Mouse (Mus musculus): ENCODE data around the gene Zfand5. TPM values are rescaled to one million over a fixed set of nuclear protein-coding genes. Genes with fewer than 3 reads are reported as not detected.
"Not testable (repeated sequence)": the region's sequence is repeated elsewhere in the genome, so short reads cannot be mapped to it uniquely, and the experiment has no call there.

Gene Zfand5
- polyA plus RNA-seq (2012; rRNA removed) (7.3 and 16.5 TPM in 2 replicates), polyA plus RNA-seq (2014; fragmentation: Nextera tagmentation; extraction: Ambion mirVana) (36.4 and 37.4 TPM in 2 replicates)

- peak; percentile 85 to 90 (median 89) for DNase-seq (ENCODE audit: low read depth in 3 of 3, low spot score in 3 of 3)
- Histone ChIP-seq H3K4me2 (ENCODE audit: low read depth) (peak within 1 kb of the TSS; percentile 85), H3K27ac (peak within 1 kb of the TSS; percentile 84), H3K9ac (replicated peaks) (peak within 1 kb of the TSS; percentile 97), H3K27me3 (ENCODE audit: control insufficient read depth, insufficient read depth, low read length) (no peaks in the 10 kb centered on the region), H3K36me3 (replicated peaks; ENCODE audit: control insufficient read depth, insufficient read depth, low read depth) (peaks cover 8% of the 10 kb centered on the region), H3K4me3 (ENCODE audit: insufficient read depth in 1 of 2, low read depth in 2 of 2, low read length in 2 of 2) (peak within 1 kb of the TSS; percentile 90 to 91), H3K9me3 (ENCODE audit: control insufficient read depth, low read length) (no peaks in the 10 kb centered on the region), H3K4me1 (replicated peaks; ENCODE audit: control insufficient read depth in 2 of 2, insufficient read depth in 2 of 2, low read length in 1 of 2) (peaks cover 0 to 5% of the 10 kb centered on the region in 2 experiments; a peak in 2 of 4 replicates)
- no peak for TF ChIP-seq CTCF (IDR thresholded peaks at IDR 0.05; ENCODE audit: low read depth)
- no peak for TF ChIP-seq EP300 (IDR thresholded peaks at IDR 0.05; ENCODE audit: low read depth)
- ATAC-seq (ENCODE audit: insufficient read depth), result peak; percentile 86
- under 1% methylated on average over 117 of the region's 118 CpGs for WGBS (ENCODE audit: insufficient replicate concordance)
Measured at GRCm38 (mm10) chr19:21271741-21272654, at the start of gene Zfand5. TSS of gene Zfand5 (plus strand) at chr19:21272278.

GRCm38 (mm10) chr19:21227131-21227530 is 44.9 kb upstream of the Zfand5 start:
- H3K27ac ChIP-seq, result no peak overlapping the region
- no peak for TF ChIP-seq CTCF (IDR thresholded peaks at IDR 0.05; ENCODE audit: low read depth)
- TF ChIP-seq EP300 (IDR thresholded peaks at IDR 0.05; ENCODE audit: low read depth), result no peak
- no peak overlapping the region for H3K4me3 ChIP-seq (ENCODE audit: insufficient read depth in 1 of 2, low read depth in 2 of 2, low read length in 2 of 2)
- DNase-seq (ENCODE audit: low read depth in 3 of 3, low spot score in 3 of 3), result no peak
- H3K4me2 ChIP-seq (ENCODE audit: low read depth), result no peak overlapping the region
- no peak for ATAC-seq (ENCODE audit: insufficient read depth)
- WGBS (ENCODE audit: insufficient replicate concordance), result 55% methylated on average over 4 of the region's 4 CpGs
- no peaks in the 10 kb centered on the region for H3K4me1 ChIP-seq (replicated peaks; ENCODE audit: control insufficient read depth in 2 of 2, insufficient read depth in 2 of 2, low read length in 1 of 2)
- no peaks in the 10 kb centered on the region for H3K36me3 ChIP-seq (replicated peaks; ENCODE audit: control insufficient read depth, insufficient read depth, low read depth)
- H3K9me3 ChIP-seq (ENCODE audit: control insufficient read depth, low read length), result no peaks in the 10 kb centered on the region
- H3K9ac ChIP-seq (replicated peaks), result no peak overlapping the region
- H3K27me3 ChIP-seq (ENCODE audit: control insufficient read depth, insufficient read depth, low read length), result no peaks in the 10 kb centered on the region

- TF ChIP-seq EP300 (IDR thresholded peaks at IDR 0.05; ENCODE audit: low read depth) (no peak), CTCF (IDR thresholded peaks at IDR 0.05; ENCODE audit: low read depth) (no peak)
- ATAC-seq (ENCODE audit: insufficient read depth) (no peak), DNase-seq (ENCODE audit: low read depth in 3 of 3, low spot score in 3 of 3) (no peak)
- Histone ChIP-seq H3K4me3 (ENCODE audit: insufficient read depth in 1 of 2, low read depth in 2 of 2, low read length in 2 of 2) (no peak overlapping the region), H3K36me3 (replicated peaks; ENCODE audit: control insufficient read depth, insufficient read depth, low read depth) (no peaks in the 10 kb centered on the region), H3K4me2 (ENCODE audit: low read depth) (no peak overlapping the region), H3K27me3 (ENCODE audit: control insufficient read depth, insufficient read depth, low read length) (no peaks in the 10 kb centered on the region), H3K27ac (no peak overlapping the region), H3K4me1 (replicated peaks; ENCODE audit: control insufficient read depth in 2 of 2, insufficient read depth in 2 of 2, low read length in 1 of 2) (no peaks in the 10 kb centered on the region), H3K9me3 (ENCODE audit: control insufficient read depth, low read length) (no peaks in the 10 kb centered on the region), H3K9ac (replicated peaks) (no peak overlapping the region)
- 57% methylated on average over 2 of the region's 2 CpGs for WGBS (ENCODE audit: insufficient replicate concordance)
Measured at GRCm38 (mm10) chr19:21227754-21228153, 44.3 kb upstream of the Zfand5 start.

GRCm38 (mm10) chr19:21248730-21249129 is 23.3 kb upstream of the Zfand5 start:
- H3K4me1 ChIP-seq (replicated peaks; ENCODE audit: control insufficient read depth in 2 of 2, insufficient read depth in 2 of 2, low read length in 1 of 2); H3K4me3 ChIP-seq (ENCODE audit: insufficient read depth in 1 of 2, low read depth in 2 of 2, low read length in 2 of 2); H3K4me2 ChIP-seq (ENCODE audit: low read depth); H3K9ac ChIP-seq (replicated peaks); DNase-seq (ENCODE audit: low read depth in 3 of 3, low spot score in 3 of 3); ATAC-seq (ENCODE audit: insufficient read depth); H3K9me3 ChIP-seq (ENCODE audit: control insufficient read depth, low read length); H3K36me3 ChIP-seq (replicated peaks; ENCODE audit: control insufficient read depth, insufficient read depth, low read depth); H3K27ac ChIP-seq; H3K27me3 ChIP-seq (ENCODE audit: control insufficient read depth, insufficient read depth, low read length): not testable (repeated sequence)
- 32% methylated on average over 2 of the region's 2 CpGs for WGBS (ENCODE audit: insufficient replicate concordance)

- Histone ChIP-seq H3K4me3 (ENCODE audit: insufficient read depth in 1 of 2, low read depth in 2 of 2, low read length in 2 of 2) (no peak overlapping the region), H3K27ac (no peak overlapping the region), H3K4me1 (replicated peaks; ENCODE audit: control insufficient read depth in 2 of 2, insufficient read depth in 2 of 2, low read length in 1 of 2) (no peaks in the 10 kb centered on the region), H3K4me2 (ENCODE audit: low read depth) (no peak overlapping the region), H3K9me3 (ENCODE audit: control insufficient read depth, low read length) (no peaks in the 10 kb centered on the region), H3K27me3 (ENCODE audit: control insufficient read depth, insufficient read depth, low read length) (no peaks in the 10 kb centered on the region), H3K36me3 (replicated peaks; ENCODE audit: control insufficient read depth, insufficient read depth, low read depth) (no peaks in the 10 kb centered on the region), H3K9ac (replicated peaks) (no peak overlapping the region)
- no peak for TF ChIP-seq EP300 (IDR thresholded peaks at IDR 0.05; ENCODE audit: low read depth)
- TF ChIP-seq CTCF (IDR thresholded peaks at IDR 0.05; ENCODE audit: low read depth), result no peak
- ATAC-seq (ENCODE audit: insufficient read depth), result no peak
- no peak for DNase-seq (ENCODE audit: low read depth in 3 of 3, low spot score in 3 of 3)
- 77% methylated on average over 2 of the region's 2 CpGs for WGBS (ENCODE audit: insufficient replicate concordance)
Measured at GRCm38 (mm10) chr19:21253846-21254245, 18.2 kb upstream of the Zfand5 start.
